In genomic region chr4:41679291-41679690, GRCm38 (mm10) we compare ENCODE assay signal across 9 mouse cellular contexts. TPM values are rescaled to one million over a fixed set of nuclear protein-coding genes. Genes with fewer than 3 reads are reported as not detected.
DNase-seq lines count a peak whose midpoint lies in the region; ATAC-seq and TF ChIP-seq lines count a peak whose summit lies in the region.
"Had no signal": no experiment of that assay in that cellular context is flagged by ENCODE, and none has a peak within 500 bp of the region (broad histone marks: within the 10 kb centered on the region; RNA-seq: fewer than 3 reads in every experiment).

No protein-coding gene starts in this region.

- intact Hi-C loops in left cerebral cortex, adult 2 months (cut with DNase I): no loop called here

- H3K4me1 ChIP-seq in intestine, embryonic 15.5 days (replicated peaks): peaks cover 51% of the 10 kb centered on the region
- peaks cover 42% of the 10 kb centered on the region for H3K4me1 ChIP-seq in intestine, embryonic 16.5 days (ENCODE audit: control insufficient read depth, insufficient read depth, low read length)
- H3K4me1 ChIP-seq in stomach, embryonic 14.5 days (ENCODE audit: control insufficient read depth, insufficient read depth, low read length): peaks cover 44% of the 10 kb centered on the region
- H3K4me1 ChIP-seq in stomach, postnatal 0 days (replicated peaks; ENCODE audit: control insufficient read depth, insufficient read depth): 0 out of 2 replicates have a peak, but pooled peaks cover 2% of the 10 kb centered on the region
- H3K4me1 ChIP-seq in hindbrain, embryonic 15.5 days (replicated peaks): peaks cover 74% of the 10 kb centered on the region

- no peak overlapping the region for H3K4me3 ChIP-seq in intestine, embryonic 15.5 days (replicated peaks)
- no peak overlapping the region for H3K4me3 ChIP-seq in intestine, embryonic 16.5 days (ENCODE audit: low read length)
- H3K4me3 ChIP-seq in stomach, embryonic 14.5 days (ENCODE audit: low read depth, low read length): no peak overlapping the region
- H3K4me3 ChIP-seq in stomach, postnatal 0 days (ENCODE audit: low read depth, low read length): no peak overlapping the region
- H3K4me3 ChIP-seq in hindbrain, embryonic 15.5 days: no peak overlapping the region
- H3K4me3 ChIP-seq in left cerebral cortex, adult 2 months: no peak overlapping the region

- H3K9ac ChIP-seq in intestine, embryonic 15.5 days: no peak overlapping the region
- no peak overlapping the region for H3K9ac ChIP-seq in intestine, embryonic 16.5 days (ENCODE audit: low read depth, low read length)
- no peak overlapping the region for H3K9ac ChIP-seq in stomach, embryonic 14.5 days (replicated peaks; ENCODE audit: low read depth, low read length)
- H3K9ac ChIP-seq in stomach, postnatal 0 days (ENCODE audit: low read length): no peak overlapping the region
- no peak overlapping the region for H3K9ac ChIP-seq in hindbrain, embryonic 15.5 days

- DNase-seq in stomach, postnatal 0 days (ENCODE audit: low spot score): no peak
- no peak for DNase-seq in left cerebral cortex, adult 2 months (ENCODE audit: extremely low spot score in 1 of 2, low spot score in 2 of 2)
- no peak for DNase-seq in layer of hippocampus, postnatal 25 days (ENCODE audit: extremely low spot score in 1 of 2, low spot score in 1 of 2)
- DNase-seq: thymus, postnatal 4 days had no signal

- H3K27me3 ChIP-seq in intestine, embryonic 15.5 days (replicated peaks): 0 out of 2 replicates have a peak, but pooled peaks cover 5% of the 10 kb centered on the region
- peaks cover 9% of the 10 kb centered on the region; the same call in 1 of the 2 replicates for H3K27me3 ChIP-seq in intestine, embryonic 16.5 days (replicated peaks; ENCODE audit: control insufficient read depth, insufficient read depth, low read length)
- no peaks in the 10 kb centered on the region for H3K27me3 ChIP-seq in stomach, embryonic 14.5 days (ENCODE audit: control insufficient read depth, insufficient read depth, low read length)
- H3K27me3 ChIP-seq in stomach, postnatal 0 days (ENCODE audit: control insufficient read depth, insufficient read depth, low read length): no peaks in the 10 kb centered on the region
- no peaks in the 10 kb centered on the region for H3K27me3 ChIP-seq in hindbrain, embryonic 15.5 days

- 35% methylated on average over 2 of the region's 2 CpGs for WGBS in intestine, embryonic 15.5 days
- WGBS in intestine, embryonic 16.5 days: no CpG with 5 or more reads among the region's 2 CpGs
- WGBS in stomach, embryonic 14.5 days: 56% methylated on average over 1 of the region's 2 CpGs
- WGBS in stomach, postnatal 0 days: 40% methylated on average over 1 of the region's 2 CpGs
- WGBS in hindbrain, embryonic 15.5 days: 67% methylated on average over 1 of the region's 2 CpGs

- H3K9me3 ChIP-seq in intestine, embryonic 15.5 days: no peaks in the 10 kb centered on the region
- no peaks in the 10 kb centered on the region for H3K9me3 ChIP-seq in intestine, embryonic 16.5 days (ENCODE audit: control insufficient read depth, low read length)
- H3K9me3 ChIP-seq in stomach, embryonic 14.5 days (ENCODE audit: control insufficient read depth, low read depth, low read length): no peaks in the 10 kb centered on the region
- no peaks in the 10 kb centered on the region for H3K9me3 ChIP-seq in stomach, postnatal 0 days (ENCODE audit: control insufficient read depth, low read length)
- no peaks in the 10 kb centered on the region for H3K9me3 ChIP-seq in hindbrain, embryonic 15.5 days

- H3K27ac ChIP-seq in intestine, embryonic 15.5 days: 0 out of 2 replicates have a peak overlapping the region, but pooled peaks have one; percentile 11
- no peak overlapping the region; the same call in 1 of the 2 replicates for H3K27ac ChIP-seq in intestine, embryonic 16.5 days (ENCODE audit: low read length)
- no peak overlapping the region for H3K27ac ChIP-seq in stomach, embryonic 14.5 days (ENCODE audit: low read length)
- no peak overlapping the region for H3K27ac ChIP-seq in stomach, postnatal 0 days (replicated peaks)
- H3K27ac ChIP-seq in hindbrain, embryonic 15.5 days (replicated peaks): peak overlapping the region; percentile 25; the same call in 1 of the 2 replicates
- no peak overlapping the region for H3K27ac ChIP-seq in left cerebral cortex, adult 2 months

- H3K4me2 ChIP-seq in intestine, embryonic 15.5 days (replicated peaks): no peak overlapping the region
- no peak overlapping the region for H3K4me2 ChIP-seq in intestine, embryonic 16.5 days (ENCODE audit: low read depth, low read length)
- H3K4me2 ChIP-seq in stomach, embryonic 14.5 days (replicated peaks; ENCODE audit: low read depth, low read length): no peak overlapping the region
- H3K4me2 ChIP-seq in stomach, postnatal 0 days (replicated peaks; ENCODE audit: low read depth): no peak overlapping the region
- H3K4me2 ChIP-seq in hindbrain, embryonic 15.5 days: no peak overlapping the region

- no peak for TF ChIP-seq EP300 in stomach, postnatal 0 days (optimal IDR thresholded peaks at IDR 0.05)

- no peaks in the 10 kb centered on the region for H3K36me3 ChIP-seq in intestine, embryonic 15.5 days
- no peaks in the 10 kb centered on the region for H3K36me3 ChIP-seq in intestine, embryonic 16.5 days (ENCODE audit: control insufficient read depth, insufficient read depth, low read length)
- H3K36me3 ChIP-seq in stomach, embryonic 14.5 days (ENCODE audit: control insufficient read depth, insufficient read depth, low read length): no peaks in the 10 kb centered on the region
- no peaks in the 10 kb centered on the region for H3K36me3 ChIP-seq in stomach, postnatal 0 days (ENCODE audit: control insufficient read depth, insufficient read depth, low read length)
- H3K36me3 ChIP-seq in hindbrain, embryonic 15.5 days: no peaks in the 10 kb centered on the region

- no peak for TF ChIP-seq CTCF in stomach, postnatal 0 days (IDR thresholded peaks at IDR 0.05; ENCODE audit: low read depth)
- TF ChIP-seq CTCF in left cerebral cortex, adult 2 months (IDR thresholded peaks at IDR 0.05): no peak

- 0 out of 2 replicates have a peak, but pooled peaks have one; percentile 24 for ATAC-seq in intestine, embryonic 15.5 days
- no peak for ATAC-seq in intestine, embryonic 16.5 days
- ATAC-seq in stomach, embryonic 14.5 days (ENCODE audit: insufficient number of reproducible peaks, insufficient read depth, low FRiP score, low read depth): peak; percentile 56; the same call in 1 of the 2 replicates
- no peak for ATAC-seq in stomach, postnatal 0 days (ENCODE audit: low FRiP score, low TSS enrichment)
- peak; percentile 23; the same call in 1 of the 2 replicates for ATAC-seq in hindbrain, embryonic 15.5 days (ENCODE audit: low FRiP score, low read depth)

RNA-seq across cellular contexts. Expression of gene Cntfr, which starts 17.6 kb away (rescaled TPM):
- polyA plus RNA-seq in intestine, embryonic 15.5 days (2015; fragmentation: Nextera tagmentation; extraction: Ambion mirVana): 5.1 and 6.4 TPM in 2 replicates
- 5.5 and 5.6 TPM in 2 replicates for polyA plus RNA-seq in intestine, embryonic 16.5 days (2015; fragmentation: Nextera tagmentation; extraction: Ambion mirVana)
- polyA plus RNA-seq in stomach, embryonic 14.5 days (2014; fragmentation: Nextera tagmentation; extraction: Ambion mirVana): 9.3 and 11.3 TPM in 2 replicates
- 4.3 and 5.9 TPM in 2 replicates for polyA plus RNA-seq in stomach, postnatal 0 days (2015; fragmentation: Nextera tagmentation; extraction: Ambion mirVana)
- 29.1 and 33.0 TPM in 2 replicates for polyA plus RNA-seq in hindbrain, embryonic 15.5 days (2015; fragmentation: Nextera tagmentation; extraction: Ambion mirVana)
- total RNA-seq in left cerebral cortex, adult 2 months (2021): 100 to 1,000 TPM; 120 to 127 TPM
- total RNA-seq in layer of hippocampus, postnatal 25 days (2021): 10 to 100 TPM; 89.6 to 96.1 TPM
- total RNA-seq: neutrophil, adult 5-6 weeks had no signal

RNA-seq across cellular contexts. Expression of gene Il11ra1, which starts 20.5 kb away (rescaled TPM):
- polyA plus RNA-seq in intestine, embryonic 15.5 days (2015; fragmentation: Nextera tagmentation; extraction: Ambion mirVana): 127 and 129 TPM in 2 replicates
- 113 and 125 TPM in 2 replicates for polyA plus RNA-seq in intestine, embryonic 16.5 days (2015; fragmentation: Nextera tagmentation; extraction: Ambion mirVana)
- 162 TPM in 2 replicates for polyA plus RNA-seq in stomach, embryonic 14.5 days (2014; fragmentation: Nextera tagmentation; extraction: Ambion mirVana)
- 73.7 and 80.0 TPM in 2 replicates for polyA plus RNA-seq in stomach, postnatal 0 days (2015; fragmentation: Nextera tagmentation; extraction: Ambion mirVana)
- 39.4 and 41.6 TPM in 2 replicates for polyA plus RNA-seq in hindbrain, embryonic 15.5 days (2015; fragmentation: Nextera tagmentation; extraction: Ambion mirVana)
- total RNA-seq in left cerebral cortex, adult 2 months (2021): 10 to 100 TPM; 43.1 to 47.7 TPM
- total RNA-seq in layer of hippocampus, postnatal 25 days (2021): 10 to 100 TPM; 40.0 to 44.8 TPM

RNA-seq across cellular contexts. Expression of gene Rpp25l, which starts 34.0 kb away (rescaled TPM):
- polyA plus RNA-seq in intestine, embryonic 15.5 days (2015; fragmentation: Nextera tagmentation; extraction: Ambion mirVana): 58.8 and 65.0 TPM in 2 replicates
- polyA plus RNA-seq in intestine, embryonic 16.5 days (2015; fragmentation: Nextera tagmentation; extraction: Ambion mirVana): 57.5 and 64.9 TPM in 2 replicates
- polyA plus RNA-seq in stomach, embryonic 14.5 days (2014; fragmentation: Nextera tagmentation; extraction: Ambion mirVana): 65.3 and 71.5 TPM in 2 replicates
- 38.0 and 40.2 TPM in 2 replicates for polyA plus RNA-seq in stomach, postnatal 0 days (2015; fragmentation: Nextera tagmentation; extraction: Ambion mirVana)
- polyA plus RNA-seq in hindbrain, embryonic 15.5 days (2015; fragmentation: Nextera tagmentation; extraction: Ambion mirVana): 58.7 and 58.8 TPM in 2 replicates
- 10 to 100 TPM; 27.7 to 30.7 TPM for total RNA-seq in left cerebral cortex, adult 2 months (2021)
- 10 to 100 TPM; 27.7 to 33.6 TPM for total RNA-seq in layer of hippocampus, postnatal 25 days (2021)

RNA-seq across cellular contexts. Expression of gene Enho, which starts 39.2 kb away (rescaled TPM):
- polyA plus RNA-seq in intestine, embryonic 15.5 days (2015; fragmentation: Nextera tagmentation; extraction: Ambion mirVana): 10.8 and 11.2 TPM in 2 replicates
- 7.6 and 8.7 TPM in 2 replicates for polyA plus RNA-seq in intestine, embryonic 16.5 days (2015; fragmentation: Nextera tagmentation; extraction: Ambion mirVana)
- 30.7 and 30.9 TPM in 2 replicates for polyA plus RNA-seq in stomach, embryonic 14.5 days (2014; fragmentation: Nextera tagmentation; extraction: Ambion mirVana)
- polyA plus RNA-seq in stomach, postnatal 0 days (2015; fragmentation: Nextera tagmentation; extraction: Ambion mirVana): 50.5 and 55.4 TPM in 2 replicates
- 106 and 122 TPM in 2 replicates for polyA plus RNA-seq in hindbrain, embryonic 15.5 days (2015; fragmentation: Nextera tagmentation; extraction: Ambion mirVana)
- 10 to 100 TPM; 58.0 to 63.3 TPM for total RNA-seq in left cerebral cortex, adult 2 months (2021)
- total RNA-seq in layer of hippocampus, postnatal 25 days (2021): 10 to 100 TPM; 62.1 to 66.9 TPM
- total RNA-seq: neutrophil, adult 5-6 weeks had no signal

RNA-seq across cellular contexts. Expression of gene Dctn3, which starts 43.7 kb away (rescaled TPM):
- 122 and 131 TPM in 2 replicates for polyA plus RNA-seq in intestine, embryonic 15.5 days (2015; fragmentation: Nextera tagmentation; extraction: Ambion mirVana)
- 136 and 143 TPM in 2 replicates for polyA plus RNA-seq in intestine, embryonic 16.5 days (2015; fragmentation: Nextera tagmentation; extraction: Ambion mirVana)
- 121 and 126 TPM in 2 replicates for polyA plus RNA-seq in stomach, embryonic 14.5 days (2014; fragmentation: Nextera tagmentation; extraction: Ambion mirVana)
- 129 TPM in 2 replicates for polyA plus RNA-seq in stomach, postnatal 0 days (2015; fragmentation: Nextera tagmentation; extraction: Ambion mirVana)
- polyA plus RNA-seq in hindbrain, embryonic 15.5 days (2015; fragmentation: Nextera tagmentation; extraction: Ambion mirVana): 298 and 299 TPM in 2 replicates
- total RNA-seq in left cerebral cortex, adult 2 months (2021): 100 to 1,000 TPM; 165 TPM
- total RNA-seq in layer of hippocampus, postnatal 25 days (2021): 100 to 1,000 TPM; 149 to 172 TPM

Comparison
In these comparisons a context has a peak if more than half of its experiments do, and no peak if none do; other contexts are left out.
1. ATAC-seq: peak in intestine, embryonic 15.5 days (single experiment), stomach, embryonic 14.5 days (single experiment) and hindbrain, embryonic 15.5 days (single experiment); none in intestine, embryonic 16.5 days (single experiment) and stomach, postnatal 0 days (single experiment).
2. H3K27ac ChIP-seq: peak in intestine, embryonic 15.5 days (single experiment) and hindbrain, embryonic 15.5 days (single experiment); none in intestine, embryonic 16.5 days (single experiment), stomach, embryonic 14.5 days (single experiment), stomach, postnatal 0 days (single experiment) and left cerebral cortex, adult 2 months (single experiment).